Mouse (Mus musculus): Measurements from ENCODE around the gene Syngr1.

GRCm38 (mm10) chr15:80082661-80083275 is 8.4 kb upstream of the Syngr1 start:
- TF ChIP-seq CTCF (IDR thresholded peaks at IDR 0.05; ENCODE audit: insufficient read depth, low read length) (no peak), POLR2A (IDR thresholded peaks at IDR 0.05; ENCODE audit: borderline replicate concordance, extremely low read depth, low read depth, low read length) (no peak)
